Mouse (Mus musculus): ENCODE results near the gene Usp7. TPM values are rescaled to one million over a fixed set of nuclear protein-coding genes. Genes with fewer than 3 reads are reported as not detected.
A peak's percentile ranks its signal among the peaks of the same experiment; 100 is the strongest.

The Usp7 gene
- polyA plus RNA-seq, 1 experiment from 2014 or later = 22.7 TPM

DNA sequence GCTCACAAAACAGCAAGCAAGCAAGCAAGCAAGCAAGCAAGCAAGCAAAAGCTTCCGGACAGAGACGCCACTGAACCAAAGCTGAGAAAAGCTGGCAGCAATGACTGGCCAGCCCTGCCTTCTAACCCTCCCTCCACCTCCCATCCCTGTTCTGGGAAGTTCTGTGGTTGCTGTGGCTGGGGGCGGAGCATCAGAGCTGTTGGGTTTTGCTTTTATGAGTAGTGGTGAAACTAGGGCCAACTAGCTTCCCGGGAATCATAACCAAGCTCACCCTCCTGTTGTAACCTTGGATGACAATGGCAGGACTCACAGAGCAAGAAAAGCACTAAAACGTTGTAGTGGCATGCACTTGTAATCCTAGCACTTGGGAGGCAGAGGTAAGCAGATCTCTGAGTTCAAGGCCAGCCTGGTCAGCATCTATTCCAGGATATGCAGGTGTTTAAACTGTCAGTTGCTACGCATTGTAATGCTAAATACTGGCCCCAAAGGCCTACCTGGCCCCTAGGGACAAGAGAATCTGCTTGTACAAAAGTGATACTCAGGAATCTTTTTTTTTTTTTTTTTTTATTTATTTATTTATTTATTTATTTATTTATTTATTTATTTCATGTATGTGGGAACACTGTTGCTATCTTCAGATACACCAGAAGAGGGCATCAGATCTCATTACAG lies 43.8 kb downstream of the Usp7 start:
- no peaks in the 10 kb centered on the region for H3K36me3 ChIP-seq (ENCODE audit: insufficient read depth, low read length)
- no peaks in the 10 kb centered on the region for H3K4me1 ChIP-seq (replicated peaks; ENCODE audit: insufficient read depth, low read length)
- no peak overlapping the region for H3K4me3 ChIP-seq (replicated peaks; ENCODE audit: low read depth, low read length)
- no peaks in the 10 kb centered on the region for H3K9me3 ChIP-seq (replicated peaks; ENCODE audit: low read length)
- 66% methylated on average over 6 of the region's 6 CpGs for WGBS
- H3K27ac ChIP-seq = no peak overlapping the region
- TF ChIP-seq CTCF (IDR thresholded peaks at IDR 0.05; ENCODE audit: low read depth) = no peak
- H3K4me2 ChIP-seq (ENCODE audit: low read length) = no peak overlapping the region
- ATAC-seq (replicated peaks; ENCODE audit: low FRiP score, low read depth) (no peak), DNase-seq (ENCODE audit: low spot score) (no peak)
- no peaks in the 10 kb centered on the region for H3K27me3 ChIP-seq (ENCODE audit: insufficient read depth, low read length)
- no peak overlapping the region for H3K9ac ChIP-seq (ENCODE audit: low read depth, low read length)

DNA sequence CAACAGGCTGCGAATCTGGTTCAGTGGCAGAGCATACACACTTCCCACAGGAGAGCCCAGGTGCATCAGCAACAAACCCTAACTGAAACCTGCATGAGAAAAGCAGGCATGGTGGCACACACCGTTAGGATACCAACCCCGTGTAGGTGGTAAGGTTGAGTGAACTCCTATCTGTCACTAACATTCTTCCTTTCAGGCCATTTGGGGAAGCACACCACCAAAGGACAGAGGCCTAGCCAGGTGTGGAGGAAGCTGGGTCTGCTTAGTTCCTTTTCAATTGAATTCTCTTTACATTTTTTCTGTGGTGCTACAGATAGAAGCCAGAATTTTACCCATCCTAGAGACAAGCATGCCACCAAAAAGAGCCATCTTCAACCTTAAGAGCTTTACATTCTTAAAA lies 44.3 kb downstream of the Usp7 start:
- Histone ChIP-seq H3K9me3 (replicated peaks; ENCODE audit: low read length) (no peaks in the 10 kb centered on the region), H3K9ac (ENCODE audit: low read depth, low read length) (no peak overlapping the region), H3K27ac (no peak overlapping the region), H3K4me2 (ENCODE audit: low read length) (no peak overlapping the region), H3K27me3 (ENCODE audit: insufficient read depth, low read length) (no peaks in the 10 kb centered on the region), H3K4me3 (replicated peaks; ENCODE audit: low read depth, low read length) (no peak overlapping the region), H3K4me1 (replicated peaks; ENCODE audit: insufficient read depth, low read length) (no peaks in the 10 kb centered on the region), H3K36me3 (ENCODE audit: insufficient read depth, low read length) (no peaks in the 10 kb centered on the region)
- WGBS = 66% methylated on average over 3 of the region's 3 CpGs
- TF ChIP-seq CTCF (IDR thresholded peaks at IDR 0.05; ENCODE audit: low read depth) = no peak
- ATAC-seq (replicated peaks; ENCODE audit: low FRiP score, low read depth) = no peak
- DNase-seq (ENCODE audit: low spot score) = no peak

DNA sequence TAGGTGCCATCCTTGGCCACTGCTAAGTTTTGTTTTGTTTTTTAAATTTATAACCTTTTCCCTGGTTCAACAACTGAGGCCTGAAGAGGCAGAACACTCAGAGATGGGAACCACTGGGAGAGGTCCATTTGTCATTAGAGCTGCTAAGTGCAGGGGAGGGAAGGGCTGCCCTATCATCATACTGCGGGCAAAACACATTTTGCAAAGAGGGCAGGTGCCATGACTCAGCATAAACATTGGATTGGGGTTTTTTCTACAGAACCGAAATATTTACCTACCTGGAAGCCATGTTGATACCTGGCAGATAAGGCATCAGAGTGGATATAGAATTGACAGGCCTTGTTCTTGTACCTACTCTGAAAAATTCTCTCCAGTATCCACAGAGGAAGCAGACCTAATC lies 45.6 kb downstream of the Usp7 start:
- no peaks in the 10 kb centered on the region for H3K27me3 ChIP-seq (ENCODE audit: insufficient read depth, low read length)
- no peak overlapping the region for H3K27ac ChIP-seq
- H3K9ac ChIP-seq (ENCODE audit: low read depth, low read length) = no peak overlapping the region
- no peak overlapping the region for H3K4me2 ChIP-seq (ENCODE audit: low read length)
- ATAC-seq (replicated peaks; ENCODE audit: low FRiP score, low read depth) (no peak), DNase-seq (ENCODE audit: low spot score) (no peak)
- no peaks in the 10 kb centered on the region for H3K4me1 ChIP-seq (replicated peaks; ENCODE audit: insufficient read depth, low read length)
- no peak for TF ChIP-seq CTCF (IDR thresholded peaks at IDR 0.05; ENCODE audit: low read depth)
- WGBS = 70% methylated on average over 2 of the region's 2 CpGs
- no peaks in the 10 kb centered on the region for H3K36me3 ChIP-seq (ENCODE audit: insufficient read depth, low read length)
- H3K9me3 ChIP-seq (replicated peaks; ENCODE audit: low read length) = no peaks in the 10 kb centered on the region
- H3K4me3 ChIP-seq (replicated peaks; ENCODE audit: low read depth, low read length) = no peak overlapping the region

DNA sequence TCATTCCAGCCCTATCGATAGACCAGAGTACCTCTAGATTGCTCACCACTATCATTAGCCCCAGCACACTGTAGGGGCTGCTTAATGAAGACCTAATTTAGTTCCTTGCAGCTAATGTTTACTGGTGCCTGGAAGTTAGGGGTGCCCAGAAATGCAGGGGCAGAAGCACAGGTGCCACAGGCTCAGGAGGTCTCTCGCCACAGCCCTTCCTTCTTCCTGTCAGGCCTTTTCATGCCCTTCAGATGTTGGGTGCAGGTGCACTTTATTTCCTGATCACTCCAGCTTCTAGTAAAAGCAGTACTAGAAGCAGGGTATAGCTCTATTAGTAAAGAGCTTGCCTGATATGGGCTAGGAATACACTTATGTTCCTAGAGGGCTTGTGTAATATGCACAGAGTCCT lies 46.4 kb downstream of the Usp7 start:
- Histone ChIP-seq H3K4me3 (replicated peaks; ENCODE audit: low read depth, low read length) (no peak overlapping the region), H3K4me2 (ENCODE audit: low read length) (no peak overlapping the region), H3K4me1 (replicated peaks; ENCODE audit: insufficient read depth, low read length) (no peaks in the 10 kb centered on the region), H3K27ac (no peak overlapping the region), H3K36me3 (ENCODE audit: insufficient read depth, low read length) (no peaks in the 10 kb centered on the region), H3K9me3 (replicated peaks; ENCODE audit: low read length) (no peaks in the 10 kb centered on the region), H3K27me3 (ENCODE audit: insufficient read depth, low read length) (no peaks in the 10 kb centered on the region), H3K9ac (ENCODE audit: low read depth, low read length) (no peak overlapping the region)
- ATAC-seq (replicated peaks; ENCODE audit: low FRiP score, low read depth) = no peak
- WGBS = 91% methylated on average over 2 of the region's 2 CpGs
- no peak for DNase-seq (ENCODE audit: low spot score)
- TF ChIP-seq CTCF (IDR thresholded peaks at IDR 0.05; ENCODE audit: low read depth) = no peak

DNA sequence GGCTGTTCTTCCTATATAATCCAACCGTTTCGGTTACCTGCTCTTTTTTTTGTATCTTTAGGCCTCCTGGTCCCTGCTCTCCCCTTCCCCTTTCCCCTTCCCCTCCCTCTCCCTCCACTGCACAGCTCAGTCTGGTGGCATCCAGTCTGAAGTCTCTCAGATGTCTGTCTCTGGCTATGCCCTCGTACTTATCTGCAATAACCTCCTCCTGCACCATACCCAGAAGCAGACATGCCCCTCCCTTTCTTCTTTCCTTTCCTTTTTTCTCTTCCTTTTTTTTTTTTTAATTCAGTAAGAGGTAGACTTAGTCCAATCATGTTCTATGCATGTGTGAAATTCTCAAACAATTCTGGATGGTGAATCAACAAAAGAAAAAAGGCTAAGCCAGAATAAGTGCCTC lies 48.1 kb downstream of the Usp7 start:
- TF ChIP-seq CTCF (IDR thresholded peaks at IDR 0.05; ENCODE audit: low read depth) = no peak
- no peak for ATAC-seq (replicated peaks; ENCODE audit: low FRiP score, low read depth)
- Histone ChIP-seq H3K27me3 (ENCODE audit: insufficient read depth, low read length) (no peaks in the 10 kb centered on the region), H3K4me2 (ENCODE audit: low read length) (no peak overlapping the region), H3K4me3 (replicated peaks; ENCODE audit: low read depth, low read length) (no peak overlapping the region), H3K36me3 (ENCODE audit: insufficient read depth, low read length) (no peaks in the 10 kb centered on the region), H3K27ac (no peak overlapping the region), H3K9ac (ENCODE audit: low read depth, low read length) (no peak overlapping the region), H3K9me3 (replicated peaks; ENCODE audit: low read length) (no peaks in the 10 kb centered on the region), H3K4me1 (replicated peaks; ENCODE audit: insufficient read depth, low read length) (no peaks in the 10 kb centered on the region)
- no peak for DNase-seq (ENCODE audit: low spot score)
- WGBS = 69% methylated on average over 3 of the region's 3 CpGs

DNA sequence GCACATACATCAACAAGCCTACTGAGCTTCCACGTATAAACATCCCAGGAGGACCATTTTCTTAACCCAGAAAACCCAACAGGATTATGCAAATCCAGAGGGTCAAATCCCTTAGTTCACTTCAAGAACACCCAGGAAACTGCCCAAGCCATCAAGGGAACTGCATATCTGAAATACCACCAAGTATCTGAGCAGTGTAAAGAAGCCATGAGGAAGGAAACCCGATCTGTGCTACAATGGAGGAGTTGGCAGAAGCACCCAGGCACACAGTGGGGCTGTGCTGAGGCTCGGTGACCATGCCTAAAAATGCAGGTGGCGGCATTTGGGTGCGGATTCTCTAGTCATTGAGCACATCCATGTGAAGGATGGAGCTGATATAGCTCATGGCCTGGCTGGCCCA lies 50.4 kb downstream of the Usp7 start:
- no peak overlapping the region for H3K4me2 ChIP-seq (ENCODE audit: low read length)

DNA sequence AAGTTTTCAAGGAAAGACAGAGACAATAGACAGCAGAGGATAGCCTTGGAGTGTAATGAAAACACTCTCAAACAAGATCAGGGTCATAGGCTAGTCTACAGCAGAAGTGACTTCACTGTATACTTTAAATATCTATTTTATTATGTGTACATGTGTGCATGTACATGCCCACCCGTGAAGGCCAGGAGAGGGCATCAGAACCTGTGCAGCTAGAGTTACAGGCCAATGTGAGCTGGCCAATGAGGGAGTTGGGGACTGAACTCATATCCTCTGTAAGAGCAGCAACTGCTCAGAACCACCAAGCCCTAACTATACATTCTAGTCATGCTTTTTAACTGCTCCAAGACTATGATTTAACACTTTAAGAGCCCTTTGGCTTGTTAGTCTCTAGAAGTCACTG lies 51.0 kb downstream of the Usp7 start:
- H3K27ac ChIP-seq = no peak overlapping the region
- no peaks in the 10 kb centered on the region for H3K9me3 ChIP-seq (replicated peaks; ENCODE audit: low read length)
- DNase-seq (ENCODE audit: low spot score) (no peak), ATAC-seq (replicated peaks; ENCODE audit: low FRiP score, low read depth) (no peak)
- no peaks in the 10 kb centered on the region for H3K27me3 ChIP-seq (ENCODE audit: insufficient read depth, low read length)
- H3K4me1 ChIP-seq (replicated peaks; ENCODE audit: insufficient read depth, low read length) = peaks cover 3% of the 10 kb centered on the region; the same call in 1 of the 2 replicates
- no peak overlapping the region for H3K4me3 ChIP-seq (replicated peaks; ENCODE audit: low read depth, low read length)
- H3K36me3 ChIP-seq (ENCODE audit: insufficient read depth, low read length) = no peaks in the 10 kb centered on the region
- H3K4me2 ChIP-seq (ENCODE audit: low read length) = no peak overlapping the region
- H3K9ac ChIP-seq (ENCODE audit: low read depth, low read length) = no peak overlapping the region
- 33% methylated on average over 1 of the region's 1 CpGs for WGBS
- TF ChIP-seq CTCF (IDR thresholded peaks at IDR 0.05; ENCODE audit: low read depth) = peak; percentile 26; the same call in 1 of the 2 replicates

More for the DNA sequence above, 50.4 kb downstream of the Usp7 start:
- DNase-seq (ENCODE audit: low spot score) (no peak), ATAC-seq (replicated peaks; ENCODE audit: low FRiP score, low read depth) (no peak)
- no peak overlapping the region for H3K9ac ChIP-seq (ENCODE audit: low read depth, low read length)
- no peaks in the 10 kb centered on the region for H3K36me3 ChIP-seq (ENCODE audit: insufficient read depth, low read length)
- WGBS = 64% methylated on average over 5 of the region's 5 CpGs
- 0 out of 2 replicates have a peak, but pooled peaks cover 1% of the 10 kb centered on the region for H3K4me1 ChIP-seq (replicated peaks; ENCODE audit: insufficient read depth, low read length)
- H3K27me3 ChIP-seq (ENCODE audit: insufficient read depth, low read length) = no peaks in the 10 kb centered on the region
- TF ChIP-seq CTCF (IDR thresholded peaks at IDR 0.05; ENCODE audit: low read depth) = no peak
- H3K9me3 ChIP-seq (replicated peaks; ENCODE audit: low read length) = no peaks in the 10 kb centered on the region
- no peak overlapping the region for H3K27ac ChIP-seq
- H3K4me3 ChIP-seq (replicated peaks; ENCODE audit: low read depth, low read length) = no peak overlapping the region
